Mouse (Mus musculus): ENCODE data around the gene Cdr2. TPM values are rescaled to one million over a fixed set of nuclear protein-coding genes. Genes with fewer than 3 reads are reported as not detected.
A peak's percentile ranks its signal among the peaks of the same experiment; 100 is the strongest.
"Not testable (repeated sequence)": the region's sequence is repeated elsewhere in the genome, so short reads cannot be mapped to it uniquely, and the experiment has no call there.

Gene Cdr2
- total RNA-seq, 2 experiments from 2014 or later: 39.0 to 61.6 TPM

DNA sequence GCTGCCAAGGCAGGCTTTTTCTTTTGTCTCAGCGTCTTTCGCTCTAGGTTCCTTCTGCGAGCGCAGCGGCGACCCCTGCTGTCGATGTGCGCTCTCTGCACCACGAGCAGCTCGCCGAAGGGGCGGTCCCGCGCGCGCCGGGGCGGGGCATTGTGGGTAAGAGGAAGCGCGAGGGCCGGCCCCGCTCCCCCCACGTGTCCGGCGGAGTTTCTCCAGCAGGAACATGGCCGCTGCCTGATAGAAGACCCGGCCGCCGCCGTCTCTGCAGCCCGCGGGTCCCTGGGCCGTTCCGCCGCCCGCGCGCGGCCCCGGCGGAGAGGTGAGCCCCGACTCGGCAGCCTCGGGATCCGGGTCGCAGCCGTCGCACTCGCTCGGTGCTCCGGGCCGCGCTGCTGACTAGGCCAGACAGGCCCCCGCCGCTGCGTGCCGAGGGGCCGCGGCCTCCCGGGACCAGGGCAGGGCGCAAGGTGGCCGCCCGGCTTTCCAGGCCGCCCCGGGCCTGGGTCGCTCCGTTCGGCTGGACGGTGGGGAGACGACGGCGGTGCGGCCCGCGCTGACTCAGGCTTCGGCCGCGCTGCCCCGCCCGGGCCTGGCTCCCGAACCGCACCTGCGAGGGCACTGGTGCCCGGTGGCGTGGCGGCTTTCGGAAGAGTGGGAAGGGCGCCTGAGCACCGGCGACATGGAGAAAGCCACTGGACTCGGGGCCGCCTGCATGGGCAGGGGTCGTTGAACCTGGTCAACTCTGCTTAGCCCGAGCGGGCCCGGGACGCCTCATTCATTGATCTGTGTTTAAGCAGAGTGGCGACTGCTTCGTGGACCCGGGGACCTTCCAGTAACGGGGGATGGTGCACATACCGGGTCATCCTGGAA is 64.3 kb downstream of the Cdr2 start, which contains the start of gene Polr3e:
Gene Polr3e (plus strand): TSS at position 153 of the 870 bp plus-strand sequence.
- ATAC-seq (replicated peaks; ENCODE audit: low FRiP score, low TSS enrichment, poor library complexity, severe bottlenecking): peak; percentile 84

DNA sequence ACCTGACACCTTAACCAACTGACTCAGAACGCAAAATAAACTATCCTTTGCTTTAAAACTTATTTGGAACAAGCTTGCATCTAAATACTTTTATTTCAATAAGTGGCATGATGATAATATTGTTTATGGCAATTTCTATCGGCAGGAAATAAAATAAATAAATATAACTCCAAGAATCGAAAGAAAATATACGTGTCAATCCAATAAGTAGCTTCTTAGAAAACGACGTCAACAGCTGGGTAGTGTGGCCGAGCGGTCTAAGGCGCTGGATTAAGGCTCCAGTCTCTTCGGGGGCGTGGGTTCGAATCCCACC is 64.9 kb downstream of the Cdr2 start:
- ATAC-seq (replicated peaks; ENCODE audit: low FRiP score, low TSS enrichment, poor library complexity, severe bottlenecking): no peak

- no peak for ATAC-seq (replicated peaks; ENCODE audit: low FRiP score, low TSS enrichment, poor library complexity, severe bottlenecking)
These were observed 65.7 kb downstream of the Cdr2 start for GRCm38 (mm10) chr7:120916262-120916875.

- no peak for ATAC-seq (replicated peaks; ENCODE audit: low FRiP score, low TSS enrichment, poor library complexity, severe bottlenecking)
These were observed 68.8 kb downstream of the Cdr2 start for GRCm38 (mm10) chr7:120913332-120913731.

GRCm38 (mm10) chr7:120911268-120911667 is 70.8 kb downstream of the Cdr2 start:
- not testable (repeated sequence) for ATAC-seq (replicated peaks; ENCODE audit: low FRiP score, low TSS enrichment, poor library complexity, severe bottlenecking)

GRCm38 (mm10) chr7:120910172-120910571 is 71.9 kb downstream of the Cdr2 start:
- ATAC-seq (replicated peaks; ENCODE audit: low FRiP score, low TSS enrichment, poor library complexity, severe bottlenecking): not testable (repeated sequence)

Other genes with a start within 250 kb of the Cdr2 start
- gene Vwa3a, start 243.0 kb downstream of the Cdr2 start, total RNA-seq (2014; fragmentation: Nextera tagmentation): not detected in 2 replicates
- not detected in 2 replicates for gene Vwa3a, start 243.0 kb downstream of the Cdr2 start, total RNA-seq (2017)
- not detected in 2 replicates for gene Gm5737, start 169.9 kb downstream of the Cdr2 start, total RNA-seq (2014; fragmentation: Nextera tagmentation)
- not detected in 2 replicates for gene Gm5737, start 169.9 kb downstream of the Cdr2 start, total RNA-seq (2017)
- gene Eef2k, start 139.5 kb downstream of the Cdr2 start, total RNA-seq (2014; fragmentation: Nextera tagmentation): 42.3 and 63.0 TPM in 2 replicates
- 49.9 and 52.6 TPM in 2 replicates for gene Eef2k, start 139.5 kb downstream of the Cdr2 start, total RNA-seq (2017)
- gene Polr3e, start 64.6 kb downstream of the Cdr2 start, total RNA-seq (2014; fragmentation: Nextera tagmentation): 36.0 and 40.6 TPM in 2 replicates
- 32.4 and 36.6 TPM in 2 replicates for gene Polr3e, start 64.6 kb downstream of the Cdr2 start, total RNA-seq (2017)
- 0.33 TPM in 1 of 2 replicates, not detected in the other for gene Mfsd13b, start 197 bp upstream of the Cdr2 start, total RNA-seq (2014; fragmentation: Nextera tagmentation)
- gene Mfsd13b, start 197 bp upstream of the Cdr2 start, total RNA-seq (2017): not detected in 2 replicates
- gene Mettl9, start 52.1 kb upstream of the Cdr2 start, total RNA-seq (2014; fragmentation: Nextera tagmentation): 45.9 and 68.5 TPM in 2 replicates
- gene Mettl9, start 52.1 kb upstream of the Cdr2 start, total RNA-seq (2017): 73.7 and 91.7 TPM in 2 replicates
- gene Igsf6, start 92.3 kb upstream of the Cdr2 start, total RNA-seq (2014; fragmentation: Nextera tagmentation): 8.0 TPM in 1 of 2 replicates, not detected in the other
- 1.3 and 3.7 TPM in 2 replicates for gene Igsf6, start 92.3 kb upstream of the Cdr2 start, total RNA-seq (2017)
- 0.17 and 0.42 TPM in 2 replicates for gene Otoa, start 99.3 kb upstream of the Cdr2 start, total RNA-seq (2014; fragmentation: Nextera tagmentation)
- 0.34 TPM in 1 of 2 replicates, not detected in the other for gene Otoa, start 99.3 kb upstream of the Cdr2 start, total RNA-seq (2017)

Data from megakaryocyte-erythroid progenitor cell, adult 5-6 weeks (primary cell).